Mouse (Mus musculus): ENCODE results near the gene Fndc3b.

GRCm38 (mm10) chr3:27677574-27677973 is 33.5 kb downstream of the Fndc3b start:
- TF ChIP-seq CTCF (IDR thresholded peaks at IDR 0.05; ENCODE audit: borderline replicate concordance, insufficient read depth, low read length) (no peak), POLR2A (IDR thresholded peaks at IDR 0.05; ENCODE audit: low read depth, low read length) (no peak)

All from embryonic fibroblast, embryonic 13.5 days (primary cell).